Mouse (Mus musculus): Measurements from ENCODE around the gene Gm20388.

DNA sequence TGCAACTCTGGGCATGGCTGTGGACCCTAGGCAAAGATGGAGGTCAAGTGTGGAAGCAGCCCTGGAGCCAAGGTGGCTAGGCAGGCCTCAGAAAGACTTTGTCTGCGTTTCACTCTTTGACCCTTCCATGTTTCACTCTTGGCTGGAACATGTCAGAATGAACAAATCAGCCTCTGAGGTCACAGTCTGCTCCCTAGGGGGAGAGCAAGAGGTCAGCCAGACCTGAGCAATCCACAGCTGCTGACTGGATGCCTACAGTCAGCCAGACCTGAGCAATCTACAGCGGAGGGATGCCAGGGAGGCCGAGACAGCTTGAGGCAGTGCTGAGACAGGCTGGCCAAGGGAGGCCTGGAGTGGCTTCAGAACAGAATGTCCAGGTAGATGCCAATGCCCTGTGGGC lies 3270.8 kb downstream of the Gm20388 start:
- TF ChIP-seq EP300 (IDR thresholded peaks at IDR 0.05; ENCODE audit: low read depth) (no peak), CTCF (IDR thresholded peaks at IDR 0.05; ENCODE audit: low read depth) (no peak)

Data from liver, embryonic 14.5 days (tissue).